Mouse (Mus musculus) small intestine, adult 2 months (tissue): ENCODE data around the gene Traf3. TPM values are rescaled to one million over a fixed set of nuclear protein-coding genes. Genes with fewer than 3 reads are reported as not detected.

Experiments used
- H3K27ac ChIP-seq: fragments of 200-500 bp; 2 replicates; pipeline ENCODE4 v1.5.1; 2012; ENCODE audit warnings: low read depth, low read length, control low read depth, inconsistent platforms; ENCODE audit not compliant: insufficient read depth
- H3K27me3 ChIP-seq: fragments of 200-500 bp; 2 replicates; pipeline ENCODE4 v1.6.1; 2012; ENCODE audit warnings: mild to moderate bottlenecking, moderate library complexity, low read length, inconsistent platforms; ENCODE audit not compliant: control insufficient read depth, insufficient read depth
- H3K36me3 ChIP-seq: fragments of 200-500 bp; 2 replicates; pipeline ENCODE4 v1.6.1; 2012; ENCODE audit warnings: mild to moderate bottlenecking, low read length, control low read depth, inconsistent platforms; ENCODE audit not compliant: control insufficient read depth, insufficient read depth
- H3K4me1 ChIP-seq: fragments of 200-500 bp; 2 replicates; pipeline ENCODE4 v1.6.1; 2012; ENCODE audit warnings: low read length, inconsistent platforms, mixed read lengths; ENCODE audit not compliant: control insufficient read depth, insufficient read depth, insufficient read length
- H3K4me3 ChIP-seq: fragments of 200-500 bp; 2 replicates; pipeline ENCODE4 v1.5.1; 2012; ENCODE audit warnings: low read depth, mild to moderate bottlenecking, control low read depth, inconsistent platforms, low read length, moderate library complexity
- CTCF ChIP-seq: fragments of 200-500 bp; IDR thresholded peaks from 2 replicates; pipeline ENCODE4 v1.5.1; 2012; ENCODE audit warnings: low read depth, mild to moderate bottlenecking, control low read depth, inconsistent platforms, low read length, moderate library complexity, mixed read lengths; ENCODE audit not compliant: insufficient replicate concordance, insufficient read length; ENCODE audit errors: extremely low read depth
- POLR2A ChIP-seq: fragments of 200-500 bp; IDR thresholded peaks from 2 replicates; pipeline ENCODE4 v1.6.1; 2012; ENCODE audit warnings: low read depth, mild to moderate bottlenecking, control low read depth, inconsistent platforms, low read length, moderate library complexity
- WGBS: fragments of 180-500 bp; shearing (Covaris S2); methylation state at CpG from one replicate; pipeline ENCODE4 v1.1.7; 2018; 5-methylcytosine and 5-hydroxymethylcytosine counted together
- polyA plus RNA-seq: library from polyadenylated mRNA; depleted of rRNA; stranded (reverse); fragments of >200 nt; gene quantifications from 2 replicates; pipeline ENCODE4 v1.2.3, GENCODE M21; 2012

Traf3 gene
- polyA plus RNA-seq, 1 experiment = 13.5 TPM

DNA sequence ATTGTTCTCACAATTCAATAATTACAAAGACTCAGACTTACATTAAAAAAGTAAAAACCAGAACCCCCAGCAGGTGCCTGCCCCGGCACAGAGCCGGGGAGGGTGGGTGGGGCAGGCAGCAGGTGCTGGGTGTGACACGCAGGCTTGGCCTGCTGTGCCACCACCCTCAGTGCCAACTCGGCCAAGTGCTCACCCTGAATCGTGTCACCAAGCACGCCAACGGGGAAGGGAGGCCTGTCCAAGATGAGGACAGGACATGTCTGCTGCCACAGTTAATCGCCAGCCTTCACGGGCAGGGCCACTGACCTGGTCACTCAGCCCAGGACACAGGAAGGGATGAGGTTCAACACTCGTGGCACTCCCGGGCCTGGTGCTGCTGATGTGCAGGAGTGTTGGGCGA is 126.9 kb downstream of the Traf3 start:
- WGBS = 57% methylated on average over 12 of the region's 12 CpGs
- Histone ChIP-seq H3K27ac (no peak overlapping the region), H3K4me3 (no peak overlapping the region), H3K4me1 (no peaks in the 10 kb centered on the region), H3K27me3 (no peaks in the 10 kb centered on the region), H3K36me3 (peaks cover 62% of the 10 kb centered on the region)
- no peak for TF ChIP-seq CTCF
- no peak for TF ChIP-seq POLR2A

DNA sequence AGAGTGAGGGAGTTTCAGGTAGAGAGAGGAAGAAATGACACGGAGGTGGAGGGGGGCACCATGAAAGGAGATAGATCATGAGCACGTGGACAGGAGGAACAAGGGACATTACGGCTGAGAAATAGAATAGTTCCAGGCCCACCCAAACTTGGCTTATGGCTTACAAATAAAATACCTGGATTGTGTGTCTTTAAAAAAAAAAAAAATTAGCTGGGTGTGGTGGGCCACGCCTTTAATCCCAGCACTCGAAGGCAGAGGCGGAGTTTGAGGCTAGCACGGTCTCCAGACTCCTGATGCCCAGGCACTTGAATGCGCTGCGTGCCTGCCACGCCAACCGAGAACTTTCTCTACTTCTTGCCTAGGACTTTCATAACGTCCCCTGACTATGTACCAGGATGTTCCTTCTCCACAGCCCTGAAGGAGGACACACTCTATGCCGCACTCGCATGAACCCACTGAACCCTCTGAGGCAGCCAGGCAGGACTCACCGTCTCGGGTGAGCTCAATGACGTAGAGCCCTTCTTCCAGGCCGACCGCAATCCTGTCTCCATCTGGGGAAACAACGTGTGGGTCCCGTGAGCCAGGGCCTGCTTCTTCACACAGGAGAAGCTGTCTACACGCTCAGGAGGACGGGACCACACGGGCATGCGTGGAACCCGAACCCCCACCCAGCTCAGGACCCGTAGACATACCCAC is 135.3 kb downstream of the Traf3 start:
- Histone ChIP-seq H3K27me3 (no peaks in the 10 kb centered on the region), H3K27ac (no peak overlapping the region), H3K36me3 (peaks cover 84% of the 10 kb centered on the region), H3K4me3 (no peak overlapping the region), H3K4me1 (no peaks in the 10 kb centered on the region)
- no peak for TF ChIP-seq CTCF
- no peak for TF ChIP-seq POLR2A
- 90% methylated on average over 27 of the region's 27 CpGs for WGBS

DNA sequence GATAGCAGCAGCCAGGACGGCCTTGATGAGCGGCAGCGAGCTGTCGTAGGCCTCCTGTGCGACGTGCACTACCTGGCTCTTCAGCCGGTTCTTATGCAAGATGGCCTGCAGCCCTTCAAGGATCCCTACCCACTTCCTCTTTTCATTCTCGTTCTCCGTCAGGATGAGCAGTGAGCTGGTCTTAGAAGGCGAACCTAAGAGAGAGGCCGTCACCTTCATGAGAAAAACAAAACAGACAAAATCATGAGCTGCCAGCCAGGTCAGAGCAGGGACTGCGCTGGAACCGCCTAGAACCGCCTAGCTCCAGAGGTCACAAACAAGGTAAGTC is 135.8 kb downstream of the Traf3 start:
- 91% methylated on average over 14 of the region's 14 CpGs for WGBS
- TF ChIP-seq POLR2A (no peak), CTCF (no peak)
- peaks cover 87% of the 10 kb centered on the region for H3K36me3 ChIP-seq

DNA sequence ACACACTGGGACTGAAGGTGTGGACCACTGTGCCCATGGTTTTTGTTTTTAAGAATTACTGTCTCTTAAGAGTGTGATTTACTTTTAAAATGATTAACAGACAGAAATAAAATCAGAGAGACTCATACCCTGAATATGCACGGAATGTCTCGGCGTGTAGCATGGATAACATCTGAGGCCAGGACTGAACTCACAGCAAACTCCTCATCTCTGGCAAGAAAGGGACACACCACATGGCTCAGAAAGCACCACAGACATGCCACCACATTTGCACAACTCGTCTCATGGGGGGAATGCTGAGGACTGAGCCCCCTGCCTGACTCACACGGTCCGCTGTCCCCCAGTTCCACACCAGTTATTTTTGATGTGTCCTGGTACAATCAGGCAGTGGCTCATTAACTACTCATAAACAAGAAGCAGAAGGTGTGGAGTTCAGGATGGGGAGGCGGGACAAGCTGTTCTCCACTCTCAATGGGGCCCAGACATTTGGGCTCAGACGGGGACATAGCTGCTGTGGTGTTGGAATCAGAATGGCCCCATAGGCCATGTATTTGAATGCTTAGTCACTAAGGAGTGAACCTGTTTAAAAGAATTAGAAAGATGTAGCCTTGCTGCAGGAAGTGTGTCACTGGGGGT is 137.7 kb downstream of the Traf3 start:
- Histone ChIP-seq H3K36me3 (peaks cover 85% of the 10 kb centered on the region), H3K4me3 (no peak overlapping the region), H3K4me1 (no peaks in the 10 kb centered on the region), H3K27me3 (no peaks in the 10 kb centered on the region), H3K27ac (no peak overlapping the region)
- 92% methylated on average over 8 of the region's 8 CpGs for WGBS
- TF ChIP-seq POLR2A (no peak), CTCF (no peak)

More for the DNA sequence above, 135.8 kb downstream of the Traf3 start:
- Histone ChIP-seq H3K27ac (no peak overlapping the region), H3K4me3 (no peak overlapping the region), H3K4me1 (no peaks in the 10 kb centered on the region), H3K27me3 (no peaks in the 10 kb centered on the region)

DNA sequence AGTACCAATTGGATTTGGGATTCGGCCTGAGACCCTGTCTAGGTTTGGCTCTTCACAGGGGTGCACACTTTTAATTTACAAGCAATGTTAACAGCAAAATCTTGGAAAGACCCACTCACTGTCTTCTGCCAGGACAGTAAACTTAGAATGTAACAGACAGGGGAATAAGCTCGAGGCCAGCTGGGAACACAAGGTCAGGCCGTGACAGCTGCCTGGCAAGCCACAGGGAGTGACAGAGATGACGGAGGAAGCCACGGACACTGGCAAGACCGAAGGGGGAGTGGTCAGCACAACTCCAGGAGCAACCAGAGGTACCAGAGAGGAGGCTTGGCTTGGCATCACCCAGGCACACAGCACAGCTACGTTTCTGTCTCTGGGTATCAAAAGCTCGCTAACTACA is 140.7 kb downstream of the Traf3 start:
- Histone ChIP-seq H3K36me3 (peaks cover 91% of the 10 kb centered on the region), H3K27me3 (no peaks in the 10 kb centered on the region), H3K4me3 (no peak overlapping the region), H3K4me1 (no peaks in the 10 kb centered on the region), H3K27ac (no peak overlapping the region)
- TF ChIP-seq CTCF (no peak), POLR2A (no peak)
- 83% methylated on average over 8 of the region's 8 CpGs for WGBS

DNA sequence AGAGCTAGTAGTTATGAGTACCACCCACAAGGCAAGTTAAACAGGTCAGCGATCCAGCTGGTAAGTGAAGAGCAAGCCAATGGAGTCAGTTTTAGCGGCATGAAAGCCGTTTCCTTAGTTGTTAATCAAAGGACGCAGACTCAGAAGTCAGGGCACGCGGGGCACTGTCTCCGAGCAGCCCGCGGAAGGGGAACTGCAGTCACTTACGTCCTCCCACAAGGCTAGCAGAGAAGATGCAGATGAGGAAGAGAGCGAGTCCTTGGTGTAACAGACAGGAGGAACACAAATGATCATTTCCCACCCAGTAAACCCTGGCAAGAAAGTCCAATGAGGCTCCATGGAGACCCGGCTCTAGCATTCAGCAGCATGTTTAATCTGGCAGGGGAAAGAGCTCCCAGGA is 143.1 kb downstream of the Traf3 start:
- no peak overlapping the region for H3K4me3 ChIP-seq
- peaks cover 91% of the 10 kb centered on the region for H3K36me3 ChIP-seq
- no peak for TF ChIP-seq CTCF
- no peak for TF ChIP-seq POLR2A
- H3K4me1 ChIP-seq = no peaks in the 10 kb centered on the region
- H3K27ac ChIP-seq = no peak overlapping the region
- no peaks in the 10 kb centered on the region for H3K27me3 ChIP-seq
- 82% methylated on average over 12 of the region's 12 CpGs for WGBS

DNA sequence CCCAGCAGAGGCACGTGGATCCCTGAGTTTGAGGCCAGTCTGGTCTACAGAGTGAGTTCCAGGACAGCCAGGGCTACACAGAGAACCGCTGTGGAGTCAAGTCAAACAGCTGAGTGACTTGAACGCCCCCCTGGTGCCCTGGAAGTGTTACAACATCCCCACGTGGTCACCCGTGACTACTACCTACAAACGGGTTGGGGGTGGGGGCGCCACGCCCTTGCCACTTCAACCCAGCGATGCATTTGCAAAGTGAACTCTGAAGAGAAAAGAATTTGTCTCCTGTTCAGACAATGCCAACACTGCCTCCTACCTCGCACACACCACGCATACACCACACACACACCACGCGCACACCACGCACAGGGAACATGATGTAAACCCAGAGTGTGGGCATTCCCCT is 143.8 kb downstream of the Traf3 start:
- no peaks in the 10 kb centered on the region for H3K27me3 ChIP-seq
- H3K4me1 ChIP-seq = no peaks in the 10 kb centered on the region
- no peak overlapping the region for H3K27ac ChIP-seq
- WGBS = 74% methylated on average over 14 of the region's 14 CpGs
- H3K4me3 ChIP-seq = no peak overlapping the region
- H3K36me3 ChIP-seq = peaks cover 89% of the 10 kb centered on the region
- no peak for TF ChIP-seq POLR2A
- no peak for TF ChIP-seq CTCF
